Mouse (Mus musculus) liver, embryonic 15.5 days (tissue): Measurements from ENCODE around the gene Ptprs. TPM values are rescaled to one million over a fixed set of nuclear protein-coding genes. Genes with fewer than 3 reads are reported as not detected.
"Not testable (repeated sequence)": the region's sequence is repeated elsewhere in the genome, so short reads cannot be mapped to it uniquely, and the experiment has no call there.

Experiments
- ATAC-seq: fragments of 200-750 bp; cut with Nextera tagmentation; 2 replicates; pipeline ENCODE4 v1.8.0; 2017; ENCODE audit warnings: moderate number of reproducible peaks, mild to moderate bottlenecking, moderate library complexity; ENCODE audit not compliant: insufficient read depth
- H3K27ac ChIP-seq: fragments of 300-500 bp; sonication (generic); replicated peaks from 2 replicates; pipeline ENCODE4 v1.5.1; 2015; ENCODE audit warnings: mild to moderate bottlenecking, inconsistent platforms
- H3K27me3 ChIP-seq: fragments of 300-500 bp; sonication (generic); 2 replicates; pipeline ENCODE4 v1.6.1; 2015; ENCODE audit warnings: mild to moderate bottlenecking, inconsistent platforms
- H3K36me3 ChIP-seq: fragments of 300-500 bp; sonication (generic); replicated peaks from 2 replicates; pipeline ENCODE4 v1.6.1; 2015; ENCODE audit warnings: moderate library complexity, mild to moderate bottlenecking, inconsistent platforms
- H3K4me1 ChIP-seq: fragments of 300-500 bp; sonication (generic); replicated peaks from 2 replicates; pipeline ENCODE4 v1.6.1; 2015; ENCODE audit warnings: inconsistent platforms
- H3K4me2 ChIP-seq: fragments of 300-500 bp; sonication (generic); 2 replicates; pipeline ENCODE4 v1.6.1; 2015; ENCODE audit warnings: moderate library complexity, mild to moderate bottlenecking, inconsistent platforms
- H3K4me3 ChIP-seq: fragments of 300-500 bp; sonication (generic); replicated peaks from 2 replicates; pipeline ENCODE4 v1.5.1; 2015; ENCODE audit warnings: mild to moderate bottlenecking, inconsistent platforms
- H3K9ac ChIP-seq: fragments of 300-500 bp; sonication (generic); 2 replicates; pipeline ENCODE4 v1.6.1; 2015; ENCODE audit warnings: moderate library complexity, mild to moderate bottlenecking, inconsistent platforms
- H3K9me3 ChIP-seq: fragments of 300-500 bp; sonication (generic); replicated peaks from 2 replicates; pipeline ENCODE4 v1.6.1; 2016; ENCODE audit warnings: inconsistent platforms
- WGBS: fragments of 180-500 bp; shearing (Covaris S2); methylation state at CpG from one replicate; pipeline ENCODE4 v1.1.7; 2015; ENCODE audit warnings: mixed read lengths; ENCODE audit not compliant: insufficient replicate concordance; 5-methylcytosine and 5-hydroxymethylcytosine counted together
- polyA plus RNA-seq: library from polyadenylated mRNA; unstranded; fragments of >200 nt; fragmentation: Nextera tagmentation; extraction: Ambion mirVana; gene quantifications from 2 replicates; pipeline ENCODE4 v1.2.1, GENCODE M21; 2015

Ptprs gene
- polyA plus RNA-seq, 1 experiment from 2014 or later: 5.5 TPM

- H3K4me2 ChIP-seq: peak overlapping the region; percentile 18; the same call in 1 of the 2 replicates
- H3K4me3 ChIP-seq: no peak overlapping the region
- H3K27me3 ChIP-seq: peaks cover 68% of the 10 kb centered on the region
- no peak overlapping the region for H3K27ac ChIP-seq
- no peaks in the 10 kb centered on the region for H3K36me3 ChIP-seq
- H3K9ac ChIP-seq: no peak overlapping the region
- peaks cover 23% of the 10 kb centered on the region for H3K4me1 ChIP-seq
- no peak for ATAC-seq
- WGBS: 7% methylated on average over 33 of the region's 37 CpGs
- no peaks in the 10 kb centered on the region for H3K9me3 ChIP-seq
Observed at GRCm38 (mm10) chr17:56509707-56510472, 33.6 kb upstream of the Ptprs start.

GRCm38 (mm10) chr17:56509021-56509640 is 32.8 kb upstream of the Ptprs start:
- no peak overlapping the region for H3K27ac ChIP-seq
- peaks cover 23% of the 10 kb centered on the region for H3K4me1 ChIP-seq
- no peak for ATAC-seq
- no peak overlapping the region for H3K9ac ChIP-seq
- H3K4me3 ChIP-seq: no peak overlapping the region
- H3K36me3 ChIP-seq: no peaks in the 10 kb centered on the region
- WGBS: 46% methylated on average over 10 of the region's 10 CpGs
- H3K4me2 ChIP-seq: no peak overlapping the region
- peaks cover 61% of the 10 kb centered on the region for H3K27me3 ChIP-seq
- H3K9me3 ChIP-seq: no peaks in the 10 kb centered on the region

GRCm38 (mm10) chr17:56507161-56508068 is 31.1 kb upstream of the Ptprs start:
- Histone ChIP-seq H3K27me3 (peaks cover 47% of the 10 kb centered on the region), H3K4me3 (peak overlapping the region; percentile 60), H3K27ac (peak overlapping the region; percentile 71), H3K4me1 (peaks cover 23% of the 10 kb centered on the region), H3K36me3 (no peaks in the 10 kb centered on the region), H3K9ac (peak overlapping the region; percentile 53), H3K4me2 (peak overlapping the region; percentile 84), H3K9me3 (no peaks in the 10 kb centered on the region)
- ATAC-seq: peak; percentile 85
- WGBS: under 1% methylated on average over 42 of the region's 42 CpGs

GRCm38 (mm10) chr17:56506417-56507065 is 30.3 kb upstream of the Ptprs start:
- Histone ChIP-seq H3K9ac (no peak overlapping the region), H3K27ac (no peak overlapping the region), H3K9me3 (no peaks in the 10 kb centered on the region), H3K4me3 (peak overlapping the region; percentile 60), H3K4me1 (peaks cover 23% of the 10 kb centered on the region), H3K36me3 (no peaks in the 10 kb centered on the region), H3K27me3 (peaks cover 38% of the 10 kb centered on the region), H3K4me2 (peak overlapping the region; percentile 84)
- WGBS: 58% methylated on average over 15 of the region's 15 CpGs
- ATAC-seq: no peak

- Histone ChIP-seq H3K9ac (no peak overlapping the region), H3K4me3 (no peak overlapping the region), H3K9me3 (no peaks in the 10 kb centered on the region), H3K27me3 (peaks cover 26% of the 10 kb centered on the region), H3K36me3 (no peaks in the 10 kb centered on the region), H3K4me2 (no peak overlapping the region), H3K4me1 (peaks cover 17% of the 10 kb centered on the region), H3K27ac (no peak overlapping the region)
- no peak for ATAC-seq
- WGBS: 78% methylated on average over 10 of the region's 10 CpGs
Observed at GRCm38 (mm10) chr17:56505401-56505800, 29.1 kb upstream of the Ptprs start.

GRCm38 (mm10) chr17:56502526-56502925 is 26.2 kb upstream of the Ptprs start:
- Histone ChIP-seq H3K36me3 (no peaks in the 10 kb centered on the region), H3K4me3 (no peak overlapping the region), H3K4me1 (peaks cover 11% of the 10 kb centered on the region; the same call in 1 of the 2 replicates), H3K27me3 (no peaks in the 10 kb centered on the region), H3K4me2 (no peak overlapping the region), H3K9ac (no peak overlapping the region), H3K9me3 (no peaks in the 10 kb centered on the region), H3K27ac (no peak overlapping the region)
- ATAC-seq: no peak
- 30% methylated on average over 9 of the region's 9 CpGs for WGBS

GRCm38 (mm10) chr17:56501635-56502400 is 25.5 kb upstream of the Ptprs start:
- H3K27me3 ChIP-seq, H3K9ac ChIP-seq, H3K9me3 ChIP-seq, H3K36me3 ChIP-seq, H3K4me1 ChIP-seq, H3K27ac ChIP-seq, ATAC-seq, H3K4me2 ChIP-seq, H3K4me3 ChIP-seq: not testable (repeated sequence)
- WGBS: 30% methylated on average over 2 of the region's 2 CpGs

- Histone ChIP-seq H3K27ac (no peak overlapping the region), H3K4me2 (no peak overlapping the region), H3K9me3 (peaks cover 9% of the 10 kb centered on the region), H3K4me3 (no peak overlapping the region), H3K9ac (no peak overlapping the region), H3K36me3 (no peaks in the 10 kb centered on the region), H3K27me3 (no peaks in the 10 kb centered on the region), H3K4me1 (no peaks in the 10 kb centered on the region)
- ATAC-seq: no peak
- 54% methylated on average over 5 of the region's 5 CpGs for WGBS
Observed at GRCm38 (mm10) chr17:56499229-56499628, 22.9 kb upstream of the Ptprs start.

- WGBS: 47% methylated on average over 2 of the region's 2 CpGs
- H3K27me3 ChIP-seq: no peaks in the 10 kb centered on the region
- ATAC-seq: no peak
- H3K4me2 ChIP-seq: no peak overlapping the region
- H3K27ac ChIP-seq: no peak overlapping the region
- H3K36me3 ChIP-seq: no peaks in the 10 kb centered on the region
- no peak overlapping the region for H3K9ac ChIP-seq
- no peak overlapping the region for H3K4me3 ChIP-seq
- peaks cover 17% of the 10 kb centered on the region for H3K9me3 ChIP-seq
- no peaks in the 10 kb centered on the region for H3K4me1 ChIP-seq
Observed at GRCm38 (mm10) chr17:56494480-56494879, 18.2 kb upstream of the Ptprs start.

- Histone ChIP-seq H3K36me3 (no peaks in the 10 kb centered on the region), H3K9me3 (peaks cover 17% of the 10 kb centered on the region), H3K27ac (no peak overlapping the region), H3K4me3 (no peak overlapping the region), H3K9ac (no peak overlapping the region), H3K27me3 (no peaks in the 10 kb centered on the region), H3K4me1 (no peaks in the 10 kb centered on the region), H3K4me2 (no peak overlapping the region)
- WGBS: 68% methylated on average over 2 of the region's 2 CpGs
- no peak for ATAC-seq
Observed at GRCm38 (mm10) chr17:56493841-56494240, 17.6 kb upstream of the Ptprs start.
